Mouse (Mus musculus): ENCODE measurements at regions not wholly inside any gene's neighbourhood (a gene's known extent, or its start where the extent isn't known, plus 50 kb on each side); places are given as distances from the start of the nearest gene placed in this dataset.

- 64% methylated on average over 7 of the region's 7 CpGs for WGBS
- Histone ChIP-seq H3K9me3 (ENCODE audit: low read length) (no peaks in the 10 kb centered on the region), H3K9ac (replicated peaks; ENCODE audit: low read length) (no peak overlapping the region), H3K4me2 (ENCODE audit: low read depth, low read length) (no peak overlapping the region), H3K36me3 (ENCODE audit: insufficient read depth, low read length) (no peaks in the 10 kb centered on the region), H3K4me1 (ENCODE audit: insufficient read depth, low read length) (no peaks in the 10 kb centered on the region), H3K4me3 (ENCODE audit: low read length) (no peak overlapping the region), H3K27me3 (ENCODE audit: insufficient read depth, low read length) (no peaks in the 10 kb centered on the region), H3K27ac (no peak overlapping the region)
- no peak for DNase-seq (ENCODE audit: low spot score)
- TF ChIP-seq CTCF (IDR thresholded peaks at IDR 0.05; ENCODE audit: low read depth), result no peak
- no peak for ATAC-seq
These were observed 60.5 kb downstream of the Rsl24d1 start for GRCm38 (mm10) chr9:73173589-73174247.

GRCm38 (mm10) chr9:73176645-73177044, 63.4 kb downstream of the Rsl24d1 start:
- no peak overlapping the region for H3K9ac ChIP-seq (replicated peaks; ENCODE audit: low read length)

GRCm38 (mm10) chr9:73183356-73183755, 70.1 kb downstream of the Rsl24d1 start:
- no peak overlapping the region for H3K9ac ChIP-seq (replicated peaks; ENCODE audit: low read length)
- DNase-seq (ENCODE audit: low spot score) (peak; percentile 22), ATAC-seq (no peak)
- H3K9me3 ChIP-seq (ENCODE audit: low read length), result no peaks in the 10 kb centered on the region
- no peak overlapping the region for H3K4me2 ChIP-seq (ENCODE audit: low read depth, low read length)
- H3K36me3 ChIP-seq (ENCODE audit: insufficient read depth, low read length), result no peaks in the 10 kb centered on the region
- WGBS, result 52% methylated on average over 5 of the region's 5 CpGs
- no peak overlapping the region for H3K27ac ChIP-seq
- TF ChIP-seq CTCF (IDR thresholded peaks at IDR 0.05; ENCODE audit: low read depth), result no peak
- H3K27me3 ChIP-seq (ENCODE audit: insufficient read depth, low read length), result no peaks in the 10 kb centered on the region
- no peak overlapping the region for H3K4me3 ChIP-seq (ENCODE audit: low read length)
- no peaks in the 10 kb centered on the region for H3K4me1 ChIP-seq (ENCODE audit: insufficient read depth, low read length)

More at GRCm38 (mm10) chr9:73176645-73177044, 63.4 kb downstream of the Rsl24d1 start:
- Histone ChIP-seq H3K9me3 (ENCODE audit: low read length) (no peaks in the 10 kb centered on the region), H3K36me3 (ENCODE audit: insufficient read depth, low read length) (no peaks in the 10 kb centered on the region), H3K4me2 (ENCODE audit: low read depth, low read length) (no peak overlapping the region), H3K4me3 (ENCODE audit: low read length) (no peak overlapping the region), H3K4me1 (ENCODE audit: insufficient read depth, low read length) (no peaks in the 10 kb centered on the region), H3K27me3 (ENCODE audit: insufficient read depth, low read length) (no peaks in the 10 kb centered on the region), H3K27ac (no peak overlapping the region)
- TF ChIP-seq CTCF (IDR thresholded peaks at IDR 0.05; ENCODE audit: low read depth), result no peak
- ATAC-seq (no peak), DNase-seq (ENCODE audit: low spot score) (no peak)

GRCm38 (mm10) chr9:73184908-73185307, 71.7 kb downstream of the Rsl24d1 start:
- H3K4me2 ChIP-seq (ENCODE audit: low read depth, low read length), result no peak overlapping the region
- 44% methylated on average over 3 of the region's 3 CpGs for WGBS
- no peak for ATAC-seq
- peak; percentile 37 for TF ChIP-seq CTCF (IDR thresholded peaks at IDR 0.05; ENCODE audit: low read depth)
- no peaks in the 10 kb centered on the region for H3K27me3 ChIP-seq (ENCODE audit: insufficient read depth, low read length)
- H3K9ac ChIP-seq (replicated peaks; ENCODE audit: low read length), result no peak overlapping the region
- H3K4me3 ChIP-seq (ENCODE audit: low read length), result no peak overlapping the region
- no peaks in the 10 kb centered on the region for H3K36me3 ChIP-seq (ENCODE audit: insufficient read depth, low read length)
- no peak for DNase-seq (ENCODE audit: low spot score)
- no peaks in the 10 kb centered on the region for H3K9me3 ChIP-seq (ENCODE audit: low read length)
- H3K4me1 ChIP-seq (ENCODE audit: insufficient read depth, low read length), result no peaks in the 10 kb centered on the region
- no peak overlapping the region for H3K27ac ChIP-seq

- H3K4me2 ChIP-seq (ENCODE audit: low read depth, low read length), result no peak overlapping the region
- peak overlapping the region; percentile 15; the same call in 1 of the 2 replicates for H3K27ac ChIP-seq
- WGBS, result 24% methylated on average over 11 of the region's 11 CpGs
- no peak overlapping the region for H3K4me3 ChIP-seq (ENCODE audit: low read length)
- no peak for TF ChIP-seq CTCF (IDR thresholded peaks at IDR 0.05; ENCODE audit: low read depth)
- DNase-seq (ENCODE audit: low spot score) (peak; percentile 78), ATAC-seq (peak; percentile 83)
- H3K9me3 ChIP-seq (ENCODE audit: low read length), result no peaks in the 10 kb centered on the region
- H3K4me1 ChIP-seq (ENCODE audit: insufficient read depth, low read length), result peaks cover 4% of the 10 kb centered on the region; the same call in 1 of the 2 replicates
- H3K9ac ChIP-seq (replicated peaks; ENCODE audit: low read length), result no peak overlapping the region
- no peaks in the 10 kb centered on the region for H3K36me3 ChIP-seq (ENCODE audit: insufficient read depth, low read length)
- no peaks in the 10 kb centered on the region for H3K27me3 ChIP-seq (ENCODE audit: insufficient read depth, low read length)
These were observed 79.1 kb downstream of the Rsl24d1 start for GRCm38 (mm10) chr9:73192271-73192785.

- no peak overlapping the region for H3K9ac ChIP-seq (replicated peaks; ENCODE audit: low read length)
- no peaks in the 10 kb centered on the region for H3K9me3 ChIP-seq (ENCODE audit: low read length)
- H3K27me3 ChIP-seq (ENCODE audit: insufficient read depth, low read length), result no peaks in the 10 kb centered on the region
- H3K4me3 ChIP-seq (ENCODE audit: low read length), result no peak overlapping the region
- peak; percentile 80 for DNase-seq (ENCODE audit: low spot score)
- no peak for TF ChIP-seq CTCF (IDR thresholded peaks at IDR 0.05; ENCODE audit: low read depth)
- WGBS, result 74% methylated on average over 10 of the region's 10 CpGs
- ATAC-seq, result peak; percentile 86
- no peaks in the 10 kb centered on the region for H3K4me1 ChIP-seq (ENCODE audit: insufficient read depth, low read length)
- H3K36me3 ChIP-seq (ENCODE audit: insufficient read depth, low read length), result no peaks in the 10 kb centered on the region
- H3K27ac ChIP-seq, result peak overlapping the region; percentile 36; the same call in 1 of the 2 replicates
- H3K4me2 ChIP-seq (ENCODE audit: low read depth, low read length), result no peak overlapping the region
These were observed 85.2 kb downstream of the Rsl24d1 start for GRCm38 (mm10) chr9:73198261-73199085.
